Mouse (Mus musculus) thymus, postnatal 0 days (tissue): ENCODE results near the gene Ndufa12. TPM values are rescaled to one million over a fixed set of nuclear protein-coding genes. Genes with fewer than 3 reads are reported as not detected.

Source experiments
- DNase-seq: peaks from one replicate; pipeline ENCODE4 v3.0.0-alpha.2; 2015; ENCODE audit warnings: low spot score
- polyA plus RNA-seq: library from polyadenylated mRNA; unstranded; fragments of >200 nt; fragmentation: Nextera tagmentation; extraction: Ambion mirVana; gene quantifications from 2 replicates; pipeline ENCODE4 v1.2.1, GENCODE M21; 2015

Gene Ndufa12
- polyA plus RNA-seq, 1 experiment from 2014 or later, result 436 TPM

- peak; percentile 38 for DNase-seq
Measured at GRCm38 (mm10) chr10:94225026-94225750, 26.7 kb downstream of the Ndufa12 start.

GRCm38 (mm10) chr10:94230172-94230981 lies 31.9 kb downstream of the Ndufa12 start:
- DNase-seq, result no peak

GRCm38 (mm10) chr10:94231025-94231424 lies 32.5 kb downstream of the Ndufa12 start:
- DNase-seq, result no peak

GRCm38 (mm10) chr10:94235200-94235599 lies 36.7 kb downstream of the Ndufa12 start:
- DNase-seq, result peak; percentile 41

GRCm38 (mm10) chr10:94241346-94241745 lies 42.8 kb downstream of the Ndufa12 start:
- peak; percentile 58 for DNase-seq

GRCm38 (mm10) chr10:94247748-94248349 lies 49.3 kb downstream of the Ndufa12 start:
- DNase-seq, result no peak

GRCm38 (mm10) chr10:94249575-94250456 lies 51.3 kb downstream of the Ndufa12 start:
- no peak for DNase-seq

- no peak for DNase-seq
Measured at GRCm38 (mm10) chr10:94253260-94253807, 54.8 kb downstream of the Ndufa12 start.

- no peak for DNase-seq
Measured at GRCm38 (mm10) chr10:94254766-94255165, 56.2 kb downstream of the Ndufa12 start.

- DNase-seq, result no peak
Measured at GRCm38 (mm10) chr10:94255744-94256143, 57.2 kb downstream of the Ndufa12 start.

GRCm38 (mm10) chr10:94256518-94256917 lies 58.0 kb downstream of the Ndufa12 start:
- peak; percentile 32 for DNase-seq

GRCm38 (mm10) chr10:94260544-94260943 lies 62.0 kb downstream of the Ndufa12 start:
- DNase-seq, result no peak

- DNase-seq, result no peak
Measured at GRCm38 (mm10) chr10:94262646-94263045, 64.1 kb downstream of the Ndufa12 start.

GRCm38 (mm10) chr10:94263211-94263610 lies 64.7 kb downstream of the Ndufa12 start:
- no peak for DNase-seq

GRCm38 (mm10) chr10:94265656-94266542 lies 67.4 kb downstream of the Ndufa12 start:
- no peak for DNase-seq
